Mouse (Mus musculus): ENCODE results near the gene Dnase1.
A peak's percentile ranks its signal among the peaks of the same experiment; 100 is the strongest.
"Not testable (repeated sequence)": the region's sequence is repeated elsewhere in the genome, so short reads cannot be mapped to it uniquely, and the experiment has no call there.

Gene Dnase1

DNA sequence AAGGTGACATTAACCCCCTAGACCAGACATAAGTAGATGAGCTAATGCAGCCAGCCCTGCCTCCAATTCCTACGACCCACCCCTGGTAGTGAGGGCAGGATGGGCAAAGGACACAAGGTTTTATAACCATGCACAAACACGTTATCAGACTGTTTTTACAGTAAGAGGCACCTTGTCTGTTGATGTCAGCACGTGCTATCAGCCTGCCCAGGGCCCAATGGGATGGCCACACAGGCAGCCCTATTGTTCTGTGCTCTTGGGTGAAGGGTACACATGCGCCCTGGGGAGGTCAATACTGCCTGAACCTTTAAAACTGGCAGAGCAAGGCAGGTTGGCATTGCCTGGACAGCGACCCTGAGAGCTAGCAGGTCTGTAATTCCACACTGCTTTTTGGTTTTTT is at the start of gene Dnase1:
Gene Dnase1 (plus strand): TSS at position 136 of the 400 bp plus-strand sequence.
- no peaks in the 10 kb centered on the region for H3K27me3 ChIP-seq (ENCODE audit: control insufficient read depth, insufficient read depth, low read length, poor library complexity, severe bottlenecking)
- no peak for DNase-seq (ENCODE audit: low read depth, low spot score)
- H3K36me3 ChIP-seq (ENCODE audit: control insufficient read depth, insufficient read depth, low read length, poor library complexity, severe bottlenecking) = peaks cover 2% of the 10 kb centered on the region; the same call in 1 of the 2 replicates

- peaks cover 8% of the 10 kb centered on the region for H3K36me3 ChIP-seq (ENCODE audit: control insufficient read depth, insufficient read depth, low read length, poor library complexity, severe bottlenecking)
- DNase-seq (ENCODE audit: low read depth, low spot score) = no peak
- no peaks in the 10 kb centered on the region for H3K27me3 ChIP-seq (ENCODE audit: control insufficient read depth, insufficient read depth, low read length, poor library complexity, severe bottlenecking)
Measured at GRCm38 (mm10) chr16:3988410-3988809, 48.3 kb upstream of the Dnase1 start.

DNA sequence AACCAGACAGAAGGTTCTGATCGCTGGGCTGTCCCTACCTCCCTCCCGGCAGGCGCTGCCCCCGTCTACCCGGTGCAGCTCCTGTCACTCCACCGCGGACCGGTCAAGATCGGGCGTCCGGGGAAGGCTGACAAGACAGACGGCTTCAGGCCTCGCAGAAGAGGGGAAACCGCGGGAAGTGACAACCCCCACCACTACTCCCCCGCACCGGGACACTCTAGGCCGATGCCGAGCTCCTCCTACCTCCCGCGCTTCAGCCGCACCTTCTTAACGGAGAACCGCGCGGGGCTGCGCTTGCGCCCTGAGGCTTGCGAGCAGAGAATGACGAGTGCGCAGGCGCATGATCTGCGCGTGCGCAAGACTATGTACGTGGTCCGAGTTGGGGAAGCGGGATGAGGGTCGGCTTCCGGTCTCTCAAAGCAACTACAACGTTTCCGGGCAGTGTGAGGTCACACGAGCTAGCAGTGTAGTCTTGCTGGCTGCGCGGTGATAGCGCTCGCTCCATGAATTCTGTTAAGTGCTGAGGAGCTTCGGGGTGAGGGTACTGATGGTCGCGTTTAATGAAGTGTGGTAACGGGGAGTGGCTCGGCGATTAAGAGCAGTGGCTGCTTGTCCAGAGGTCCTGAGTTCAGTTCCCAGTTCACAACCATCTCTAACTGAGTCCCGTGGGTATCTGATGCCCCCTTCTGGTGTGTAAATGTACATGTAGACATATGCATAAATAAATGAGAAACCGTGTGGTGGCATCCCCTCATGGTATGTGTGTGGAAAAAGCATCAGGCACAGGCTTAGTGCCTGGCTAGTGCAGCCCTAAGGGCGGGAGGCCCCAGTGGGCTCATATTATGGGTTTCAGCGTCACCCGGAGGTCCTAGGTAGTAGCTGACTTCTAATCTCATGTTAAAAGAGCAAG is 33.0 kb upstream of the Dnase1 start, which contains the start of gene Slx4:
Gene Slx4 (minus strand): TSS at position 282 of the 910 bp plus-strand sequence.
- H3K36me3 ChIP-seq (ENCODE audit: control insufficient read depth, insufficient read depth, low read length, poor library complexity, severe bottlenecking) = peaks cover 2% of the 10 kb centered on the region
- H3K27me3 ChIP-seq (ENCODE audit: control insufficient read depth, insufficient read depth, low read length, poor library complexity, severe bottlenecking) = no peaks in the 10 kb centered on the region
- DNase-seq (ENCODE audit: low read depth, low spot score) = peak; percentile 98

DNA sequence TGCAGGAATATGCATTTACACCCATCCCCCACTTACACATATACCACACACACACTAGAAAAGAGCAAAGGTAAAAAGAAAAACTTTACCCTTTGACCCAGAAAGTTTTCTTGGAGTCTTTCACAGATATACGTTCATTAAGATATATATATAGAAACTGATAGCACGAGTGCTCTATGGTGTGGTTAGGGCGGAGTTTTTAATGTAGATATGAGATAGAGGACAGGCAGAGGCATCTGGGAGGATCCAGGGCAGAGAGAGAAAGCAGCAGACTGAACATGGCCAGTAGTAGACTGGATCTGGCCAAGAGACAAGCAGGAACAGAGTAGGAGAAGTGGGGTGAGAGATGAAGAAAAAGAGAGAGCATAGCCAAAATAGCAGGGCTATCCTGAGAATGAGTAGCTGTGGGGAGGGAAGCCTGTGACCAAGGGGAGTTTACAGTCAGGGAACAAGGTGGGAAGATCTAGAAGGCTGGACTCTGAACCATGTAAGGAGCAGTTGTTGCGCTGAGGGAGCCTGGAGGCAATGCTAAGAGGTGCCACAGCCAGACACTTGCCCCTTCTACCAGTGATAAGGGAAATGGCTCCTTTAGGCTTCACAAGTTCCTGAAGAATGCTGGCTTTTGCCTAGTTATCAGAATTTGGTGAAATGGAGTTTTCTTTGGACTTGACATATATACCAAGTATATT is 23.7 kb upstream of the Dnase1 start:
- no peaks in the 10 kb centered on the region for H3K36me3 ChIP-seq (ENCODE audit: control insufficient read depth, insufficient read depth, low read length, poor library complexity, severe bottlenecking)
- DNase-seq (ENCODE audit: low read depth, low spot score) = no peak
- H3K27me3 ChIP-seq (ENCODE audit: control insufficient read depth, insufficient read depth, low read length, poor library complexity, severe bottlenecking) = no peaks in the 10 kb centered on the region

GRCm38 (mm10) chr16:4014040-4014668 is 22.6 kb upstream of the Dnase1 start:
- H3K27me3 ChIP-seq (ENCODE audit: control insufficient read depth, insufficient read depth, low read length, poor library complexity, severe bottlenecking) = no peaks in the 10 kb centered on the region
- DNase-seq (ENCODE audit: low read depth, low spot score) = no peak
- H3K36me3 ChIP-seq (ENCODE audit: control insufficient read depth, insufficient read depth, low read length, poor library complexity, severe bottlenecking) = no peaks in the 10 kb centered on the region

DNA sequence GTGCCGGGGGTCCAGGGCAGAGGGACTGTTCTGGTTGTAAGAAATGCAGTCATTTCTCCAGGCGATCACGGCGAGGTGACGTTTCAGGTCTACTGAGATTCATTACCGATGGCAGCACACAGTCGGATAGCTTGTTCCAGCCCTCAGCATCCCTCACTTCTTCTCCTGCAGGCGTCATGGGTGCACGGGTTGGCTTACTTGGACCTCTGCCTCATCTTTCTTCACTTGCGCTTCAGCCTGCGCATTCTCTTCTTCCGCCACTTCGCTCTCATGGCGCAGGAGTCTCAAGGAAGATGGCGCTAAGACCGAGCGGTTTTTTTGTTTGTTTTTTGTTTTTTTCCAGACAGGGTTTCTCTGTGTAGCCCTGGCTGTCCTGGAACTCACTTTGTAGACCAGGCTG is 20.0 kb upstream of the Dnase1 start:
- H3K36me3 ChIP-seq (ENCODE audit: control insufficient read depth, insufficient read depth, low read length, poor library complexity, severe bottlenecking); DNase-seq (ENCODE audit: low read depth, low spot score); H3K27me3 ChIP-seq (ENCODE audit: control insufficient read depth, insufficient read depth, low read length, poor library complexity, severe bottlenecking): not testable (repeated sequence)

- not testable (repeated sequence) for DNase-seq (ENCODE audit: low read depth, low spot score); H3K27me3 ChIP-seq (ENCODE audit: control insufficient read depth, insufficient read depth, low read length, poor library complexity, severe bottlenecking); H3K36me3 ChIP-seq (ENCODE audit: control insufficient read depth, insufficient read depth, low read length, poor library complexity, severe bottlenecking)
Measured at GRCm38 (mm10) chr16:4017466-4017865, 19.3 kb upstream of the Dnase1 start.

DNA sequence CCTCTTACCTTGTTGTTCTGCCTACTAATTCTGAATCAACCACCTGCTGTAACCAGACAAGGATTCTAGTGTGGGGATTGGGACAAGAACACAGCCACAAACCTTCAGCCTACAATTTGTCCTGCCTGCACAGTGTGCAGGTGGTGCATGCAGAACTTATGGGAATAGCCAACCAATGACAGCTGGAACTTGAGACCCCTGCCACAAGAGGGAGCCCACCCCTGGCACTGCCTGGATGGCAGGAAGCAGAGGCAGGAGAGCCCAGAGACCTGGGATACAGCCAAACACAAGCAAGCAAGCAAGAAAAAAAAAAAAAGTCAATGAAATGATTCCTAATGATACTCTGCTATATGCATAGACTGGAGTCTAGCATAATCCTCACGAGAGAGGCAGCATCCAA is 15.5 kb upstream of the Dnase1 start:
- H3K36me3 ChIP-seq (ENCODE audit: control insufficient read depth, insufficient read depth, low read length, poor library complexity, severe bottlenecking) = no peaks in the 10 kb centered on the region
- H3K27me3 ChIP-seq (ENCODE audit: control insufficient read depth, insufficient read depth, low read length, poor library complexity, severe bottlenecking) = no peaks in the 10 kb centered on the region
- no peak for DNase-seq (ENCODE audit: low read depth, low spot score)

- Histone ChIP-seq H3K27me3 (ENCODE audit: control insufficient read depth, insufficient read depth, low read length, poor library complexity, severe bottlenecking) (no peaks in the 10 kb centered on the region), H3K36me3 (ENCODE audit: control insufficient read depth, insufficient read depth, low read length, poor library complexity, severe bottlenecking) (no peaks in the 10 kb centered on the region)
- DNase-seq (ENCODE audit: low read depth, low spot score) = no peak
Measured at GRCm38 (mm10) chr16:4022719-4023118, 14.0 kb upstream of the Dnase1 start.

GRCm38 (mm10) chr16:4026672-4027071 is 10.1 kb upstream of the Dnase1 start:
- no peak for DNase-seq (ENCODE audit: low read depth, low spot score)
- H3K27me3 ChIP-seq (ENCODE audit: control insufficient read depth, insufficient read depth, low read length, poor library complexity, severe bottlenecking) = no peaks in the 10 kb centered on the region
- no peaks in the 10 kb centered on the region for H3K36me3 ChIP-seq (ENCODE audit: control insufficient read depth, insufficient read depth, low read length, poor library complexity, severe bottlenecking)

- DNase-seq (ENCODE audit: low read depth, low spot score) = no peak
- Histone ChIP-seq H3K27me3 (ENCODE audit: control insufficient read depth, insufficient read depth, low read length, poor library complexity, severe bottlenecking) (no peaks in the 10 kb centered on the region), H3K36me3 (ENCODE audit: control insufficient read depth, insufficient read depth, low read length, poor library complexity, severe bottlenecking) (no peaks in the 10 kb centered on the region)
Measured at GRCm38 (mm10) chr16:4027211-4027610, 9.5 kb upstream of the Dnase1 start.

GRCm38 (mm10) chr16:4029371-4029841 is 7.3 kb upstream of the Dnase1 start:
- peak; percentile 55 for DNase-seq (ENCODE audit: low read depth, low spot score)
- no peaks in the 10 kb centered on the region for H3K27me3 ChIP-seq (ENCODE audit: control insufficient read depth, insufficient read depth, low read length, poor library complexity, severe bottlenecking)
- no peaks in the 10 kb centered on the region for H3K36me3 ChIP-seq (ENCODE audit: control insufficient read depth, insufficient read depth, low read length, poor library complexity, severe bottlenecking)

GRCm38 (mm10) chr16:4030501-4030900 is 6.2 kb upstream of the Dnase1 start:
- H3K36me3 ChIP-seq (ENCODE audit: control insufficient read depth, insufficient read depth, low read length, poor library complexity, severe bottlenecking) = no peaks in the 10 kb centered on the region
- no peak for DNase-seq (ENCODE audit: low read depth, low spot score)
- H3K27me3 ChIP-seq (ENCODE audit: control insufficient read depth, insufficient read depth, low read length, poor library complexity, severe bottlenecking) = no peaks in the 10 kb centered on the region

- no peaks in the 10 kb centered on the region for H3K36me3 ChIP-seq (ENCODE audit: control insufficient read depth, insufficient read depth, low read length, poor library complexity, severe bottlenecking)
- H3K27me3 ChIP-seq (ENCODE audit: control insufficient read depth, insufficient read depth, low read length, poor library complexity, severe bottlenecking) = no peaks in the 10 kb centered on the region
- DNase-seq (ENCODE audit: low read depth, low spot score) = no peak
Measured at GRCm38 (mm10) chr16:4031441-4032274, 5.1 kb upstream of the Dnase1 start.

All from splenic B cell, adult 2 months (primary cell).